Mouse (Mus musculus): ENCODE measurements at regions not wholly inside any gene's neighbourhood (a gene's known extent, or its start where the extent isn't known, plus 50 kb on each side); places are given as distances from the start of the nearest gene placed in this dataset.

- no peaks in the 10 kb centered on the region for H3K36me3 ChIP-seq (replicated peaks in 1 of 2; ENCODE audit: control insufficient read depth in 1 of 2, insufficient read depth in 1 of 2, low read length in 1 of 2)
- H3K27me3 ChIP-seq (replicated peaks) = no peaks in the 10 kb centered on the region
- H3K27ac ChIP-seq (ENCODE audit: insufficient read depth, low read depth) = no peak overlapping the region
- no peak overlapping the region for H3K9ac ChIP-seq (ENCODE audit: insufficient read depth, low read depth)
- no peaks in the 10 kb centered on the region for H3K9me3 ChIP-seq (replicated peaks; ENCODE audit: low read length)
- H3K4me2 ChIP-seq (ENCODE audit: insufficient read depth, low read depth, poor library complexity, severe bottlenecking) = no peak overlapping the region
- dilution Hi-C loops (cut with MboI; ENCODE audit: extremely low pct_ligation_motif_present, extremely low pct_unique_long_range_greater_than_20kb, low sequenced_read_pairs) = no loop called here
- no peak for TF ChIP-seq TCF12 (IDR thresholded peaks at IDR 0.05; ENCODE audit: low read depth, low read length)
- TF ChIP-seq MEF2A (IDR thresholded peaks at IDR 0.05; ENCODE audit: borderline replicate concordance, low read depth, low read length) = no peak
- no peak for TF ChIP-seq NRF1 (IDR thresholded peaks at IDR 0.05; ENCODE audit: low read depth, low read length)
- TF ChIP-seq MAFK (IDR thresholded peaks at IDR 0.05; ENCODE audit: insufficient replicate concordance, low read length) = no peak
- in situ Hi-C loops (cut with MboI; ENCODE audit: low pct_ligation_motif_present, low pct_unique_long_range_greater_than_20kb, low sequenced_read_pairs) = no loop called here
- peaks cover 0 to 9% of the 10 kb centered on the region in 2 experiments; a peak in 1 of 4 replicates for H3K4me1 ChIP-seq (ENCODE audit: control insufficient read depth in 1 of 2, insufficient read depth in 2 of 2)
- no peaks in the 10 kb centered on the region for H3K79me2 ChIP-seq (replicated peaks; ENCODE audit: control insufficient read depth, extremely low read depth, insufficient read depth, poor library complexity, severe bottlenecking)
- no peak for DNase-seq (ENCODE audit: extremely low read depth)
- H3K4me3 ChIP-seq (replicated peaks in 1 of 3; ENCODE audit: low read depth in 2 of 3, low read length in 2 of 3, poor library complexity in 1 of 3) = no peak overlapping the region
These were observed 153.5 kb upstream of the Trhde start for GRCm38 (mm10) chr10:114955608-114956007.

GRCm38 (mm10) chr10:114953358-114953757, 151.3 kb upstream of the Trhde start:
- dilution Hi-C loops (cut with MboI; ENCODE audit: extremely low pct_ligation_motif_present, extremely low pct_unique_long_range_greater_than_20kb, low sequenced_read_pairs) = no loop called here
- H3K4me2 ChIP-seq (ENCODE audit: insufficient read depth, low read depth, poor library complexity, severe bottlenecking) = no peak overlapping the region
- no peak for DNase-seq (ENCODE audit: extremely low read depth)

DNA sequence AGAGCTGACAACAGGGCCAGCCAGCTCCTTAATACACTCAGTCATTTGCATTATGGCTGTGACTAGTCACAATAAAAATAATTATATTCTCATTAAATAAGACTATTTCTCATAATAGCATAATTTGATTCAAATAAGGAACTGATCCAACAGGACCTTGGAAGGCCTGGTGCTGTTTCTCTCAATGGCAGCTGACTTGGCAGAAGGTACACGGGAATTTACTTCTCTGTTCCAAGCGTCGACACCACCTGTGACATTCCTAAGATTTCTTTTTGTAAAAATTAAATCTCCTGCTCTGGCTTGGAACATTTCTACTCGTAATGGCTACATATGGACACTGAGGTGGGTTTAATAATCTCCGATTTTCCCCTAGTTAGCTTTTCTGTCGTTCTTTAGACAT, 147.1 kb upstream of the Trhde start:
- no peaks in the 10 kb centered on the region for H3K9me3 ChIP-seq (replicated peaks; ENCODE audit: low read length)
- H3K79me2 ChIP-seq (replicated peaks; ENCODE audit: control insufficient read depth, extremely low read depth, insufficient read depth, poor library complexity, severe bottlenecking) = no peaks in the 10 kb centered on the region
- in situ Hi-C loops (cut with MboI; ENCODE audit: low pct_ligation_motif_present, low pct_unique_long_range_greater_than_20kb, low sequenced_read_pairs) (no loop called here), dilution Hi-C loops (cut with MboI; ENCODE audit: extremely low pct_ligation_motif_present, extremely low pct_unique_long_range_greater_than_20kb, low sequenced_read_pairs) (no loop called here)
- H3K36me3 ChIP-seq (replicated peaks in 1 of 2; ENCODE audit: control insufficient read depth in 1 of 2, insufficient read depth in 1 of 2, low read length in 1 of 2) = no peaks in the 10 kb centered on the region
- no peak overlapping the region for H3K4me3 ChIP-seq (replicated peaks in 1 of 3; ENCODE audit: low read depth in 2 of 3, low read length in 2 of 3, poor library complexity in 1 of 3)
- H3K9ac ChIP-seq (ENCODE audit: insufficient read depth, low read depth) = no peak overlapping the region
- H3K4me2 ChIP-seq (ENCODE audit: insufficient read depth, low read depth, poor library complexity, severe bottlenecking) = no peak overlapping the region
- H3K4me1 ChIP-seq (ENCODE audit: control insufficient read depth in 1 of 2, insufficient read depth in 2 of 2) = no peaks in the 10 kb centered on the region
- TF ChIP-seq CHD2 (IDR thresholded peaks at IDR 0.05; ENCODE audit: low read length) (no peak), GABPA (IDR thresholded peaks at IDR 0.05; ENCODE audit: insufficient replicate concordance, low read depth, low read length) (no peak), ELF1 (IDR thresholded peaks at IDR 0.05; ENCODE audit: low read depth, low read length) (no peak), TBP (conservative IDR thresholded peaks at IDR 0.05; ENCODE audit: low read depth, low read length) (no peak), ZMIZ1 (IDR thresholded peaks at IDR 0.05; ENCODE audit: low read depth, low read length) (no peak), NRF1 (IDR thresholded peaks at IDR 0.05; ENCODE audit: low read depth, low read length) (no peak), E2F4 (IDR thresholded peaks at IDR 0.05; ENCODE audit: insufficient replicate concordance, low read depth, low read length) (no peak), PAX5 (IDR thresholded peaks at IDR 0.05; ENCODE audit: low read length) (no peak), MAFK (IDR thresholded peaks at IDR 0.05; ENCODE audit: insufficient replicate concordance, low read length) (no peak), IRF4 (IDR thresholded peaks at IDR 0.05; ENCODE audit: low read depth, low read length) (no peak), MYC (IDR thresholded peaks at IDR 0.05; ENCODE audit: low read depth, low read length) (no peak), SMC3 (IDR thresholded peaks at IDR 0.05; ENCODE audit: low read depth, low read length) (no peak)
- H3K27me3 ChIP-seq (replicated peaks) = no peaks in the 10 kb centered on the region
- no peak overlapping the region for H3K27ac ChIP-seq (ENCODE audit: insufficient read depth, low read depth)
- DNase-seq (ENCODE audit: extremely low read depth) = no peak

More at GRCm38 (mm10) chr10:114953358-114953757, 151.3 kb upstream of the Trhde start:
- H3K79me2 ChIP-seq (replicated peaks; ENCODE audit: control insufficient read depth, extremely low read depth, insufficient read depth, poor library complexity, severe bottlenecking) = no peaks in the 10 kb centered on the region
- H3K4me1 ChIP-seq (ENCODE audit: control insufficient read depth in 1 of 2, insufficient read depth in 2 of 2) = peaks cover 0 to 9% of the 10 kb centered on the region in 2 experiments; a peak in 1 of 4 replicates
- in situ Hi-C loops (cut with MboI; ENCODE audit: low pct_ligation_motif_present, low pct_unique_long_range_greater_than_20kb, low sequenced_read_pairs) = no loop called here
- no peak for TF ChIP-seq UBTF (IDR thresholded peaks at IDR 0.05; ENCODE audit: low read depth, low read length)
- TF ChIP-seq SMC3 (IDR thresholded peaks at IDR 0.05; ENCODE audit: low read depth, low read length) = no peak
- TF ChIP-seq CTCF (conservative IDR thresholded peaks at IDR 0.05 in 1 of 2, IDR thresholded peaks at IDR 0.05 in 1 of 2; ENCODE audit: low read depth in 2 of 2, low read length in 2 of 2) = no peak
- no peak for TF ChIP-seq ETS1 (conservative IDR thresholded peaks at IDR 0.05; ENCODE audit: low read depth, low read length)
- no peak for TF ChIP-seq SIN3A (IDR thresholded peaks at IDR 0.05; ENCODE audit: low read length)
- TF ChIP-seq RAD21 (IDR thresholded peaks at IDR 0.05; ENCODE audit: low read depth, low read length) = no peak
- TF ChIP-seq ZNF384 (IDR thresholded peaks at IDR 0.05; ENCODE audit: low read depth, low read length) = no peak
- TF ChIP-seq EP300 (IDR thresholded peaks at IDR 0.05; ENCODE audit: low read length) = no peak
- no peak for TF ChIP-seq NELFE (IDR thresholded peaks at IDR 0.05; ENCODE audit: low read depth, low read length)
- no peak for TF ChIP-seq HCFC1 (IDR thresholded peaks at IDR 0.05; ENCODE audit: low read depth, low read length)
- no peak for TF ChIP-seq IRF4 (IDR thresholded peaks at IDR 0.05; ENCODE audit: low read depth, low read length)
- no peak for TF ChIP-seq BHLHE40 (IDR thresholded peaks at IDR 0.05; ENCODE audit: low read depth, low read length)
- no peak for TF ChIP-seq MAFK (IDR thresholded peaks at IDR 0.05; ENCODE audit: insufficient replicate concordance, low read length)
- no peak for TF ChIP-seq NRF1 (IDR thresholded peaks at IDR 0.05; ENCODE audit: low read depth, low read length)
- no peak for TF ChIP-seq MAZ (IDR thresholded peaks at IDR 0.05; ENCODE audit: low read depth, low read length)
- no peak for TF ChIP-seq CHD2 (IDR thresholded peaks at IDR 0.05; ENCODE audit: low read length)
- no peaks in the 10 kb centered on the region for H3K36me3 ChIP-seq (replicated peaks in 1 of 2; ENCODE audit: control insufficient read depth in 1 of 2, insufficient read depth in 1 of 2, low read length in 1 of 2)
- H3K9ac ChIP-seq (ENCODE audit: insufficient read depth, low read depth) = no peak overlapping the region
- no peaks in the 10 kb centered on the region for H3K27me3 ChIP-seq (replicated peaks)
- no peaks in the 10 kb centered on the region for H3K9me3 ChIP-seq (replicated peaks; ENCODE audit: low read length)
- H3K4me3 ChIP-seq (replicated peaks in 1 of 3; ENCODE audit: low read depth in 2 of 3, low read length in 2 of 3, poor library complexity in 1 of 3) = no peak overlapping the region
- no peak overlapping the region for H3K27ac ChIP-seq (ENCODE audit: insufficient read depth, low read depth)

Measured in CH12.LX (cell line).